Mouse (Mus musculus) activated CD4-positive, CD25-positive, alpha-beta regulatory T cell, adult 4 months (primary cell): ENCODE data around the gene Trmt1. TPM values are rescaled to one million over a fixed set of nuclear protein-coding genes. Genes with fewer than 3 reads are reported as not detected.

Experiments
- ATAC-seq: one replicate; pipeline ENCODE4 v1.8.0; 2017
- polyA plus RNA-seq, 2 experiments: library from polyadenylated mRNA; unstranded; fragments of 100-300 nt; shearing (Covaris generic); gene quantifications; one replicate each; pipeline ENCODE4 v1.2.1; 2017

Gene Trmt1
- polyA plus RNA-seq, 2 experiments from 2014 or later: 32.6 to 49.8 TPM

DNA sequence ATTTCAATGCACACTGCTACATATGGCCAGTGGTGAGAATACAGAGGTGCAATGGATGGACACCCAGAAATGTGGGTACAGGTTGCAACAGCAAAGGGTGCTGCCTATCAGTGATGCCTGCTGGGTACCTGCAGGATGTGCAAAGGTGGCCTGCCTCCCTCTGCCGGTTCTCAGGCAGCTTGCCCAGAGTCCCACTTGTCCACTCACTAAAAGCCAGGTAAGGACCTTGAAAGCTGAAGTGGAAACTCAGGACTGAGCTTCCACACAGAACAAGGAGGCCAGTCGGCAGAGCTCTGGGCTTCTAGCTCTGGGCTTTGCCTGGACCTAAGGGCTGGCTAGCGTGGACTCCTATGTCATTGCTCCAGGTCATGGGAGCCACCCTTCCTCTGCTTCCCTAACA, 25.2 kb downstream of the Trmt1 start:
- no peak for ATAC-seq

DNA sequence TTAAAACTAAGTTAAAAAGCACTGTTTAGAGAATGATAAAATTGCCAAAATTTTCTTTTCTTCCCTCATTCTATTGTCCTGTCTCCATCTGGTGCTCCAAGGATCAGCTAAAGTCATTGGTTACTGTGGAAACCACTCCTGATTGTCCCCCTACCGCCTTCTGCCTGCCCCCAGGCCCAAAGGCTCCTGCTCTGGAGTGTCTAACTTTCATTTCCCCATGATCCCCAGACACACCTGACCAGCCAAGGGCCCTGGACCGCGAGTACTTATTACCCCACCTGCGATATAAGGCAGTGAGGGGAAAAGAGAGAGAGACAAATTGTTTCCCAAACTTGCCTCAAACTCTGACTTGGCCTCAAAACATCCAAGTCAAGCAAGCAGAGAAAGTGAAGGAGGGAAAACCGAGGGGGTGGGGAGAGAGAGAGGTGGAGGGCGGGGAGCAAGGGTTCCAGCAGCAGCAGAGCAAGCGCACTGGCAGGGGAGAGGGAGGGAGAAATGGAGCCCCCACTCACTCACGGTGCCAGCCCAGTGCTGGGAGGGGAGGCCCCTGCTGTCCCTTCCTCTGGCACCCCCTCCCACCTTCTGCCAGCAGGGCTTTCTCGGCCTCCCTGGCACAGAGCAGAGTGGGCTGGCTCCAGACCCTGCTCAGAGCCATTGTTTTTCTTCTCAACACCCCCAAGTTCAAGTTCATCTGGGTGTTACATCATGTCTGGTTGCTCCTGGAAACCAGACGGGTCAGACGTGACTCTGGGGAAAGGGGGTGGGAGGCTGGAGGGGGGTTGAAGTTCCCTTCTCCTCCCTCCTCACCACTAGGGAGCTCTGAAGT, 26.0 kb downstream of the Trmt1 start:
- ATAC-seq: no peak

GRCm38 (mm10) chr8:84712759-84713120, 26.6 kb downstream of the Trmt1 start:
- no peak for ATAC-seq

DNA sequence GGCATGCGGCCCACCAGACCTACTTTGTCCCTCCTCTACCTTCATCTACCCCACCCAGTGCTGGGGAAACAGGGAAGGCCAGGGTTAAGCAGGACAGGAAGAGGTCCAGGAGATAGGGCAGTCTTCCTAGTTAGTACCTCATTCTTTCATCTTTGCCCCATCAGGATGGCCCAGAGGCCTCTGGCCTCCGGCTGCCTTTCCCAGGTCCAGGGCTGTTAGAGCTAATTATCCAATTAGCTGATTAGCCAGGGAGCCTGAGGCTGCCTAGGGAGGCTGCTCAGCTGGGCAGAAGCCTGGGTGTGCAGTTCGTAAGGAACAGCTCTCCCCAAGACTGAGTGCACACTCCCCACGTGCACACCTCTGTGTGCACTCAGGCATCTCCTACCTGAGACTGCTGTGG, 27.3 kb downstream of the Trmt1 start:
- no peak for ATAC-seq

DNA sequence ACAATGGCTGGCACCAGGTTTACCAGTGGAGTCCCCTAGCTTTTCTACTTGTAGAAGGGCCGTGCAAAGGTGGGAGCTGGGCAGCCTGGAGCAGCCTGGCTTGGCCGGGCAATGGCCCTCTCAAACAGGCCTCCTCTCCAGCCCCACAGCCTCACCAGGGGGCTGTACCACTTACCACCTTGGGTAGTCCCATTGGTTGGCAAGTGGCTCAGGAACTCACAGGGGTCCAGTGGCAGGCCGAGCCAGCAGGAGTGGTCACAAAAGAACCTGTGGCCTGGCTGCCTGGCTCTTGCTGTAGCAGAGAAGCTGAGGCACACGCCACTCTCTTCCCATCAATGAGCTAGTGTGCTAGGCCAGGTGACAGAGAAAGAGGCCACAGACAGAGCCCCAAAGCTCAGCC, 28.1 kb downstream of the Trmt1 start:
- ATAC-seq: no peak

DNA sequence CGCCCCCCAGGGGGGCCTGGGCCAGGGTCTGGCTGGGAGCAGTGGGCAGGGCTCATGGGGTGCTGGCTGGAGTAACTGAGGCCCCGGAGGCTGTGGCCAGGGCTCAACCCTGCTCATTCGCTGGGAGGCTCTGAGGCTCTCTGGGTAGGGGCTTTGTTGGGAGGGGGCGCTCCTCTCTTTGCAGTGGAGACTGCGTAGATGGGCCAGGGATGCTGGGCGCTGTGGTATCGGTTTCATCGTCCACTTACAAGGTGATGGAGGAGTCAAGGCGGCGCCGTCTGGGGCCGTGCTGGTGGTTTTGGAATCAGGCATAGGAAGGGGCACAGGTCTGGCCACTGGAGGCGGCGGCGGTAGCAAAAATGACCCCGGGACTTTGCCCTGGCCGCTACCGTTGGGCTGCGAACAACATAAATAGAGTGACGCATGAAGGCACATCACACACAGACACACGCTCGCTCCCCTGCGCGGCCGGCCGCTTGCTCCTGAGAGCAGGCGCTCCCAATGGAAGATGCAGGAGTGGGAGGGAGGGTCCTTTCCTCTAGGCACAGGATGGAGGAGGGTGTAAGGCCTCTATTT, 29.9 kb downstream of the Trmt1 start:
- no peak for ATAC-seq

DNA sequence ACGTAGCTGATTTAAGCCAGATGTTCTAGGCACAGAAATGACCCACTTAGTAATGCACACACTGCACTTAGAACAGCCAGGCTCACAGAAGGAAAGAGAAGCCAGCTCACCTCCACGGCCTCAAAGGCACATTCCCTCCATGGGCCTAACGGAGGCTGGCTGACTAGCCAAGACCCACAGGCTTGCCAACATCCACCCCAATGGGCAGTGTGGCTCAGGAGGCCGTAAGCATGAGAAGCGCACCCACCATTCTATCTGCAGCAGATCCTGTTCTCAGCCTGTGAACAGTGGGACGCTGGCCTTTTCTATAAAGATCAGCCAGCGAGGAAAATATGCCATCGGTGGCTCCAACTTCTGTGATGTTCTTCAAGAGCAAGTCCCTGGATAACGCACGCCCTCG, 30.7 kb downstream of the Trmt1 start:
- no peak for ATAC-seq

DNA sequence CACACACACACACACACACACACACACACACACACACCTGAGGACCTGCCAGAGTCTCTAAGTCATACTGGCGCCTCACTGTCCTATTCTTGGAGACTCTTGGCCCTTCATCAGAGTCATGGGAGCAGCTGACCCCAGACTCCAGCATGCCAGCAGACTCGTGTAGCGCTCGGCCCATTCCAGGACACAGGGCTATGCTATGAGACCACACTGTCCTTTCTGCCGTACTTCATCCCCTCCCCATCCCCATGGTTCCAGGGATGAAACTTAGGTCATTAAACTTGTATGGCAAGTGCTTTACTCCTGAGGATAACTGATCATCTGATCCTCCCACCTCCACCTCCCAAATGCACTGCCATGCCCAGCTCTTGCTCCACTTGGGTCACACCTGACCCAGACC, 32.4 kb downstream of the Trmt1 start:
- no peak for ATAC-seq

- no peak for ATAC-seq
These were observed 33.0 kb downstream of the Trmt1 start for GRCm38 (mm10) chr8:84718959-84719690.

GRCm38 (mm10) chr8:84722530-84722849, 36.4 kb downstream of the Trmt1 start:
- ATAC-seq: no peak

GRCm38 (mm10) chr8:84722850-84723570, 36.9 kb downstream of the Trmt1 start, which contains the start of gene G430095P16Rik:
Gene G430095P16Rik (plus strand): TSS chr8:84723007.
- ATAC-seq: peak; percentile 87

- ATAC-seq: no peak
These were observed 37.4 kb downstream of the Trmt1 start for GRCm38 (mm10) chr8:84723571-84723900.

- ATAC-seq: no peak
These were observed 38.6 kb downstream of the Trmt1 start for GRCm38 (mm10) chr8:84724683-84725082.

DNA sequence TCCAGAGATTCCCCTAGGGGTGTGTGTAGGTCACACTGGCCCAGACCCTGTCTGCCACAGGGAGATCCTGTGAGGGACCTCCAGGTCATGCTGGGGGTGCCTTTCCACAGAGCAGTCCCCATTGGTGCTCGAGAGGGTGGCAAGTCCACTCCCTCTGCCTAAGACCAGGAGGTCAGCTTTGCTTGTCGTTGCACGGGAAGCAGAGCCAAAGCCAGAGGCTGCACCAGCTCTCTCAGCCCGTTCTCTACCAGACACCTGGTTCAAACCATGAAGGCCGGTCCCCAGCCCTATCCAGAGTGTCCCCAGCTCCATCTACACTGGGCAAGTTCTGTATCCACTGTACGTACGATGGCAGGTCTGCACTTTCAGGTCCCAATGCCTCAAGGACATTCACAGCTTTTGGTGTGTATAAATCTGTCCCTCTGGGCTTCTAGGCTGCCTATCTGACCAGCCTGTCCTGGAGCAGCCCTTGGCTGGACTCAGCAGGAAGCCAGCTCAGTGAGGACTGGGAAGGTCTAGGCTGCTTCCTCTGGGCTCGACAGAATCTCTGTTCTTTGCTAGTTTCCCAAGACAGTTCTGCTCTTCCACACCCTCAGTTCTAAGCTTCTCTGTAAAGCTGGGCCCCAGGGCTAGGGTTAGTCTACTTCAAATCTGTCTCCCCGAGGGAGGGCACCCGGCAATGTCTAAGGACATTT, 39.3 kb downstream of the Trmt1 start:
- no peak for ATAC-seq

DNA sequence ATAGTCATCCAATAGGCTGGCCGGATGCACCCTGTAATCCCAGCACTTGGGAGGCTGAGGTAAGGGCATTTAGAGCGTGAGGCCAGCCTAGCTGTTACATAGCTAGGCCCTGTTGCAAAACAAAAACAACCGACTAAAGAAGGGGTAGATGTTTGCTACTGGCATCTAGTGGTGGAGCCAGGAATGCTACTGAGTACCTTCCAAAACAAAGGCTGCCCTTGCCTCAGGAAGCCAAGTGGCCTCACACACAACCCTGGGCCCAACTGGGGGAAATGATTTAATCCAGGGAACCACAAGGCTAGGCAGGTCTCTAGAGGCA, 39.8 kb downstream of the Trmt1 start:
- no peak for ATAC-seq

DNA sequence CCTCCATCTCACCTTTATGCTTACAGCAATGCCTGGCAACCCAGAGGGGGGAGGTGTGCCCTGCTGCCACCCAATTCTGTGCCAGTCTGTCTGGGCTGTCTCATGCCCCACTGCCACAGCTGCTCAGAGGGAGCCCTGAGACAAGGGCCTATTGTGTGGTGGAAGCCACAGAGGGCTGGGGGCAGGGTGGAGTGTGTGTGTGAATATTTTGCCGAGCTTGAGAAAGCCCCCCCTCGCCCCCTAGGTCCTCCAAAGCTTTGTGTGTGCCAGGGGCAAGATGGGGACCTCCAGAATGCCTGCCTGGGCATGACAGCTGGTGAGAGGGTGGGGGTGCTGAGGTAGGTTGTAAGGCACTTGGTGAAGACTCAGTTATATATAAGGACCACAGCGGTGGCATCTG, 42.4 kb downstream of the Trmt1 start:
- ATAC-seq: no peak

DNA sequence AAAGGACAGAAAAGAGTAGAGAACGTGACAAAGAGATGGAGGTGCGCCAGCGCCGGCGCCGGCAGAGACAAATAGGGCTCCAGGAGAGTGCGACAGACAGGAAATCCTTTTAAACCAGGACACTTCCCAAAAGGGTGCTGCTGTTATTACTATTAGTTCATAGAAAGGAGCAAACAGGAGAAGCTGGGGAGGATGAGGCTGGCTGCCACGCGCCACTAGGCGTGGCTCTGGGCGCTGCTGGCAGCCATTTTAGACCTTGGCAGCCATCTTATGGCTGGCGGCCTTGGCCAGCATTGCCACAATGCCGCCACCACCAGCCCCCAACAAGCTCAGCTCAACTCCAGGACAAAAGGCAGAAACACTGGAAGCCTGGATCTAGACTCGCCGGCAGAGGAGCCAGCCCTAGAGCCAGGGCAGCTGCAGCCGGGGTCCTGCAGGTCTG, 43.8 kb downstream of the Trmt1 start:
- no peak for ATAC-seq

- ATAC-seq: no peak
These were observed 44.6 kb downstream of the Trmt1 start for GRCm38 (mm10) chr8:84730541-84731370.

DNA sequence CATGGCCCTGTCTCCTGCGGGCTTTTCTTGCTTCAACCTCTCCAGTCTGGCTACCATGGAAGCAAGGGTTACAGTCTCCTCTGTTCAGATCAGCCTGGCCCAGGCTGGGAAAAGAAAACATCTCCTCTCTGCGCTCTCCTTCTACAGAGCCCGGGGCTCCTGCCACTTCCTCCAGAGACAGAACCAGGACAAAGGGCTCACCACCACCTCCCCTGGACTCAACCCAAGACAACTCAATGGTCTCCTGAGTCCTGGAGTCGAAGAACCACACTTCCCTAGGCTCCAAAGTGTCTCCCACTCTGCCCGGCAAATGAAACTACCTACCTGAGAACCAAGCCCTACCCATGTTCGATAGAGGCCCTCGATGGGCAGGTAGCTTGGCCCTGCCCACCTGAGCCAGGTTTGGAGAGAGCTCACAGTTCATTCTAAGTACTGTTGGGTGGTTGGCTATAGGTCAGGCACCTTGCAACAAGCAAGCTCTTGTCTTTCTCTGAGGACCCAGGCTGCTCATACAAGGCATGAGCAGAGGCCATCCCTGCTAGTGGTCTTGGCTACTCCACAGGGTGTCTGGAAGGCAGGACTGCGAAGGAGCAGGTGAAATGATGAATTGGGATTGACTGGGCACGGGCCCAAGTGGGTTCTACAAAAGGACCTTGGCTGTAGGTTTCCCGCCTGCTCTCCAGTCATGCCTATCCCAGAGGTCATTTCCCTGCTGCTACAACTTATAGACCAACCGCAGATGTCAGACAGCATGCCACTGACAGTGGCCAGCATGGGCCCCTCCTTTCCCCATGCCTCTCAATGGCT, 45.5 kb downstream of the Trmt1 start:
- no peak for ATAC-seq

GRCm38 (mm10) chr8:84732545-84732944, 46.4 kb downstream of the Trmt1 start:
- ATAC-seq: no peak

DNA sequence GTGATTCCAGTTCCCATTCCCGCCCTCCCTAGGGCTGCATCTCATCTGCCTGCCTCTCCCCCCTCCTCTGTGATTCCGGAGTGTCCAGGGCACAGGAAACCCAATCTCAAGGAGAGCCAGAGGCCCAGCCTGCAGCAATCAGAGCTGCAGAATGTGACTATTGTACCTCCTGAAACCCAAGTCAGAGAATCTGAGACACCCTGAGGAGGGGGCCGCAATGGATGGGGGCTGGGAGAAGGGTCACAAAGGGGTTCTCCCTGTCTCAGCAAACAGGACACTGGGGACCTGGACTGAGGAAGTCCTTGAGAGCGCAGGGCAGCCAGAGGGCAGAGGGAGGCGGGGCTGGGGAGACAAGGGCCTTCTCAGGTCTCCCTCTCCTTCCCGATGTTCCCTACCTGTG, 46.9 kb downstream of the Trmt1 start:
- ATAC-seq: no peak
